Mouse (Mus musculus) myocyte (in vitro differentiated cells): ENCODE measurements at regions not wholly inside any gene's neighbourhood (a gene's known extent, or its start where the extent isn't known, plus 50 kb on each side); places are given as distances from the start of the nearest gene placed in this dataset.

Source experiments
- H3K27me3 ChIP-seq: one replicate; pipeline ENCODE4 v1.6.1; 2011; ENCODE audit not compliant: control insufficient read depth, insufficient read depth, insufficient read length
- H3K36me3 ChIP-seq: one replicate; pipeline ENCODE4 v1.6.1; 2011; ENCODE audit not compliant: control insufficient read depth, insufficient read depth
- H3K4me2 ChIP-seq: one replicate; pipeline ENCODE4 v1.6.1; 2011; ENCODE audit warnings: low read depth, control low read depth
- H3K4me3 ChIP-seq: one replicate; pipeline ENCODE4 v1.5.1; 2011; ENCODE audit warnings: mild to moderate bottlenecking, control low read depth, moderate library complexity
- H3K79me2 ChIP-seq: one replicate; pipeline ENCODE4 v1.6.1; 2011; ENCODE audit not compliant: control insufficient read depth, insufficient read depth
- H3ac ChIP-seq: one replicate; pipeline ENCODE4 v1.6.1; 2011; ENCODE audit not compliant: control insufficient read depth, insufficient read length
- CEBPB ChIP-seq: IDR thresholded peaks from 2 replicates; pipeline ENCODE4 v1.6.1; 2011; ENCODE audit warnings: mild to moderate bottlenecking, moderate library complexity; ENCODE audit not compliant: poor library complexity, insufficient read depth, severe bottlenecking
- E2F4 ChIP-seq: IDR thresholded peaks from one replicate; pipeline ENCODE4 v1.6.1; 2011; ENCODE audit warnings: mild to moderate bottlenecking, control low read depth, moderate library complexity; ENCODE audit not compliant: insufficient read depth
- MAX ChIP-seq: IDR thresholded peaks from one replicate; pipeline ENCODE4 v1.6.1; 2011; ENCODE audit warnings: low read depth, mild to moderate bottlenecking, control low read depth
- MYOD1 ChIP-seq, 3 experiments: IDR thresholded peaks; one replicate each; pipeline ENCODE4 v1.6.1; 2011; ENCODE audit warnings: control low read depth in 2 of 3, low read depth in 2 of 3, mild to moderate bottlenecking in 2 of 3, moderate library complexity in 1 of 3; ENCODE audit not compliant: insufficient read length in 2 of 3, control insufficient read depth in 1 of 3
- MYOG ChIP-seq, 3 experiments: IDR thresholded peaks; one replicate each; pipeline ENCODE4 v1.6.1; 2011; ENCODE audit warnings: control low read depth in 2 of 3, low read depth in 2 of 3, mild to moderate bottlenecking in 2 of 3; ENCODE audit not compliant: insufficient read length in 2 of 3, control insufficient read depth in 1 of 3, insufficient read depth in 1 of 3
- POLR2A ChIP-seq: IDR thresholded peaks from one replicate; pipeline ENCODE4 v1.6.1; 2011; ENCODE audit warnings: low read depth, mild to moderate bottlenecking, control low read depth, moderate library complexity; ENCODE audit not compliant: insufficient read length
- POLR2AphosphoS2 ChIP-seq: IDR thresholded peaks from one replicate; pipeline ENCODE4 v1.6.1; 2011; ENCODE audit warnings: low read depth, control low read depth; ENCODE audit not compliant: insufficient read length
- REST ChIP-seq: IDR thresholded peaks from one replicate; pipeline ENCODE4 v1.6.1; 2011; ENCODE audit warnings: mild to moderate bottlenecking, control low read depth, moderate library complexity; ENCODE audit not compliant: insufficient read depth, insufficient read length
- SRF ChIP-seq: IDR thresholded peaks from one replicate; pipeline ENCODE4 v1.6.1; 2011; ENCODE audit warnings: low read depth; ENCODE audit not compliant: control insufficient read depth, insufficient read length
- TCF12 ChIP-seq: IDR thresholded peaks from one replicate; pipeline ENCODE4 v1.6.1; 2011; ENCODE audit warnings: mild to moderate bottlenecking, control low read depth; ENCODE audit not compliant: poor library complexity, insufficient read depth, severe bottlenecking
- TCF3 ChIP-seq: IDR thresholded peaks from one replicate; pipeline ENCODE4 v1.6.1; 2011; ENCODE audit warnings: low read depth, control low read depth; ENCODE audit not compliant: insufficient read length
- USF1 ChIP-seq: IDR thresholded peaks from one replicate; pipeline ENCODE4 v1.6.1; 2011; ENCODE audit warnings: low read depth, mild to moderate bottlenecking, control low read depth, moderate library complexity

GRCm38 (mm10) chr9:23030546-23030945, 192.3 kb upstream of the Bmper start:
- H3ac ChIP-seq, result no peak overlapping the region
- H3K4me2 ChIP-seq, result peak overlapping the region; percentile 70
- no peak for TF ChIP-seq TCF12
- TF ChIP-seq CEBPB, result no peak
- no peak for TF ChIP-seq POLR2AphosphoS2
- TF ChIP-seq E2F4, result no peak
- no peak for TF ChIP-seq MYOD1 (IDR thresholded peaks at IDR 0.05; ENCODE audit: control insufficient read depth in 1 of 3, insufficient read length in 2 of 3, low read depth in 2 of 3)
- no peak for TF ChIP-seq POLR2A
- no peaks in the 10 kb centered on the region for H3K27me3 ChIP-seq
- no peak overlapping the region for H3K4me3 ChIP-seq
- no peaks in the 10 kb centered on the region for H3K36me3 ChIP-seq
- H3K79me2 ChIP-seq, result no peaks in the 10 kb centered on the region

GRCm38 (mm10) chr9:23031916-23032315, 191.0 kb upstream of the Bmper start:
- H3K27me3 ChIP-seq, result no peaks in the 10 kb centered on the region
- H3K4me2 ChIP-seq, result no peak overlapping the region
- H3K79me2 ChIP-seq, result no peaks in the 10 kb centered on the region
- TF ChIP-seq CEBPB (no peak), POLR2A (no peak), TCF3 (no peak), POLR2AphosphoS2 (no peak), REST (no peak), MAX (no peak), MYOG (IDR thresholded peaks at IDR 0.05; ENCODE audit: control insufficient read depth in 1 of 3, insufficient read depth in 1 of 3, insufficient read length in 2 of 3, low read depth in 2 of 3) (no peak), MYOD1 (IDR thresholded peaks at IDR 0.05; ENCODE audit: control insufficient read depth in 1 of 3, insufficient read length in 2 of 3, low read depth in 2 of 3) (no peak), USF1 (no peak), E2F4 (no peak), SRF (no peak), TCF12 (no peak)
- no peak overlapping the region for H3ac ChIP-seq
- H3K4me3 ChIP-seq, result no peak overlapping the region
- no peaks in the 10 kb centered on the region for H3K36me3 ChIP-seq

- Histone ChIP-seq H3K4me2 (no peak overlapping the region), H3ac (no peak overlapping the region), H3K27me3 (no peaks in the 10 kb centered on the region), H3K36me3 (no peaks in the 10 kb centered on the region), H3K79me2 (no peaks in the 10 kb centered on the region), H3K4me3 (no peak overlapping the region)
- no peak for TF ChIP-seq E2F4
- TF ChIP-seq TCF12, result no peak
- TF ChIP-seq REST, result no peak
- no peak for TF ChIP-seq MYOD1 (IDR thresholded peaks at IDR 0.05; ENCODE audit: control insufficient read depth in 1 of 3, insufficient read length in 2 of 3, low read depth in 2 of 3)
- TF ChIP-seq MAX, result no peak
- TF ChIP-seq MYOG (IDR thresholded peaks at IDR 0.05; ENCODE audit: control insufficient read depth in 1 of 3, insufficient read depth in 1 of 3, insufficient read length in 2 of 3, low read depth in 2 of 3), result no peak
- no peak for TF ChIP-seq POLR2AphosphoS2
- no peak for TF ChIP-seq USF1
- no peak for TF ChIP-seq POLR2A
- no peak for TF ChIP-seq CEBPB
- TF ChIP-seq TCF3, result no peak
- TF ChIP-seq SRF, result no peak
These were observed 187.6 kb upstream of the Bmper start for GRCm38 (mm10) chr9:23035306-23035705.

GRCm38 (mm10) chr9:23035901-23036610, 186.8 kb upstream of the Bmper start:
- Histone ChIP-seq H3K36me3 (no peaks in the 10 kb centered on the region), H3K27me3 (no peaks in the 10 kb centered on the region), H3ac (no peak overlapping the region), H3K79me2 (no peaks in the 10 kb centered on the region), H3K4me3 (no peak overlapping the region), H3K4me2 (no peak overlapping the region)
- TF ChIP-seq CEBPB (no peak), POLR2A (no peak), REST (no peak), E2F4 (no peak), TCF12 (no peak), TCF3 (no peak), MYOD1 (IDR thresholded peaks at IDR 0.05; ENCODE audit: control insufficient read depth in 1 of 3, insufficient read length in 2 of 3, low read depth in 2 of 3) (no peak), POLR2AphosphoS2 (no peak), SRF (no peak), MAX (no peak), MYOG (IDR thresholded peaks at IDR 0.05; ENCODE audit: control insufficient read depth in 1 of 3, insufficient read depth in 1 of 3, insufficient read length in 2 of 3, low read depth in 2 of 3) (no peak), USF1 (no peak)
